Mouse (Mus musculus): ENCODE data around the gene Tcap. TPM values are rescaled to one million over a fixed set of nuclear protein-coding genes. Genes with fewer than 3 reads are reported as not detected.
A peak's percentile ranks its signal among the peaks of the same experiment; 100 is the strongest.

Gene Tcap
- polyA plus RNA-seq, 1 experiment from 2014 or later: 0.23 TPM

DNA sequence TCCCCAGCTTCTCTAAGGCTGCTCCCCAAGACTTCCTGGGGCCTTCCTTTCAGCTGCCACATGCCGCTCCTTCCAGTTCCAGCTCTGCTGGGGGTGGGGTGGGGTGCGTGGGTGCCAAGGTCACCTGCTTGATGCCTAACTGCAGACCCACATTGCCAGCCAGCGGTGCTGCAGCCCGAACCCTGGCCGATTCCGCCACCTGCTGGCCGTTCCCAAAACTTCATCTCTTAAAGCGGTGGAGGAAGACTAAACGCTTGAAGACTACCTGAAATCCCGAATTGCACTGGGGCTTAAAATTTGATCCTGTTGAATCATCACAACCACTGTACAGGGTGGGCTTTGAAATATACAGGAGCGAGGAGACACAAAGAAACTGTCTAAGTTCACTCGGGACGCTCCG, 38.4 kb upstream of the Tcap start:
- H3K9ac ChIP-seq: no peak overlapping the region
- peak overlapping the region; percentile 45 for H3K4me2 ChIP-seq
- no peak overlapping the region; the same call in 1 of the 2 replicates for H3K4me3 ChIP-seq (replicated peaks)
- peaks cover 23% of the 10 kb centered on the region for H3K4me1 ChIP-seq
- no peaks in the 10 kb centered on the region for H3K9me3 ChIP-seq
- no peaks in the 10 kb centered on the region for H3K36me3 ChIP-seq
- H3K27ac ChIP-seq: no peak overlapping the region
- 2% methylated on average over 14 of the region's 14 CpGs for WGBS
- no peak for ATAC-seq (ENCODE audit: insufficient read depth, low FRiP score, low read depth)
- peaks cover 64% of the 10 kb centered on the region for H3K27me3 ChIP-seq (replicated peaks)

DNA sequence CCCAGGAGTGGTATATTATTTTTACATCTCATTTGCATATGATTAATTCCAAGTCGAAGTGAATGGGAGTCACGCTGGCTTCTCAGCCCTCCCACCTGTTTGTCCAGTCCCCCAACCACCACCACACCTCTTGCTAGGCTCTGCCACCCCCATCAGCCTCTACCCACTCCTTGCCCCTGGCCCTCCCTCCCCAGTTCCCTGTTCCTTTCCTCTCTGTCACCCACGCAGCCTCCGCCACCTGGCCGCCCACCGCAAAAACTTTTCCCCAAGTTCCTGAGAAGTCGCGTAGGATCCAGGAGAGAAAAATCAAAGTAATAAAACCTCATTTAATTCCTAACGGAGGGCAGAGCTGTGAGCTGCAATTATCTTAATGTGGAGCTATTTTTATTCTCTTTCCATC, 37.4 kb upstream of the Tcap start:
- no peaks in the 10 kb centered on the region for H3K9me3 ChIP-seq
- H3K27me3 ChIP-seq (replicated peaks): peaks cover 67% of the 10 kb centered on the region
- ATAC-seq (ENCODE audit: insufficient read depth, low FRiP score, low read depth): no peak
- H3K4me3 ChIP-seq (replicated peaks): no peak overlapping the region
- no peak overlapping the region for H3K9ac ChIP-seq
- H3K36me3 ChIP-seq: no peaks in the 10 kb centered on the region
- 16% methylated on average over 9 of the region's 9 CpGs for WGBS
- H3K4me1 ChIP-seq: peaks cover 23% of the 10 kb centered on the region
- H3K27ac ChIP-seq: no peak overlapping the region
- H3K4me2 ChIP-seq: no peak overlapping the region

DNA sequence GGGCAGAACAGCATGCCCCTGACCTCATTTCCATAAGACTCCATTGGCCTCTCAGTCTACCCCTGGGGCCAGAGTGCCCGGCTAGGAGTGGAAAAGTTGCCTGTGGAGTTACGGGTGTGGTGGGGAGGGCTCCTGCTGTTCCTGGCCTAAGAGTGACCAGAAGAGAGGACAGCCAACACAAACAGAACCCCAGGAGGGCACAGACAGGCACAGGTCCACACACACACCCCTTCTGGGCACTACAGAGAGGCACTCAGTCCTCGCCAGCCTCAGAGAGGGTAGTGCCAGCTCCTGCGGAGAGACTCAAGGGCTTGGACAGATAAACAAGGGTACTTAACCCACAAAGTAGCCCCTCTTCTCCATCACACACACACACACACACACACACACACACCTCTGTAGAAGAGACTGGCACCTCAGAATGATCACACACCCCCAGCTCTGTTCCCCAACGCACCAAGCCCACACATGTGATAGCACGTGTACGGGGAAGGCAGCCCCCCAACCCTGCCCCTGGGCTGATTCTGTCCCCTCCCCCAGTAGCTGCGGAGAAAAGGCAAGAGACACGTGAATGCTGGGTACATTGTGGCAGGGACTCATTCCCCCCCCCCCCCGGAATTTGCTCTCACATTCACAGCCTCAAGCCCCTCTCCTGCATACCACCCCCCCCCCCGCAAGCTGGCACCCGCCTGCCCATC, 36.1 kb upstream of the Tcap start:
- 11% methylated on average over 11 of the region's 12 CpGs for WGBS
- H3K27ac ChIP-seq: no peak overlapping the region
- H3K4me1 ChIP-seq: peaks cover 16% of the 10 kb centered on the region
- no peak overlapping the region for H3K9ac ChIP-seq
- H3K36me3 ChIP-seq: no peaks in the 10 kb centered on the region
- no peaks in the 10 kb centered on the region for H3K9me3 ChIP-seq
- peaks cover 70% of the 10 kb centered on the region for H3K27me3 ChIP-seq (replicated peaks)
- H3K4me3 ChIP-seq (replicated peaks): no peak overlapping the region
- ATAC-seq (ENCODE audit: insufficient read depth, low FRiP score, low read depth): no peak
- H3K4me2 ChIP-seq: no peak overlapping the region

DNA sequence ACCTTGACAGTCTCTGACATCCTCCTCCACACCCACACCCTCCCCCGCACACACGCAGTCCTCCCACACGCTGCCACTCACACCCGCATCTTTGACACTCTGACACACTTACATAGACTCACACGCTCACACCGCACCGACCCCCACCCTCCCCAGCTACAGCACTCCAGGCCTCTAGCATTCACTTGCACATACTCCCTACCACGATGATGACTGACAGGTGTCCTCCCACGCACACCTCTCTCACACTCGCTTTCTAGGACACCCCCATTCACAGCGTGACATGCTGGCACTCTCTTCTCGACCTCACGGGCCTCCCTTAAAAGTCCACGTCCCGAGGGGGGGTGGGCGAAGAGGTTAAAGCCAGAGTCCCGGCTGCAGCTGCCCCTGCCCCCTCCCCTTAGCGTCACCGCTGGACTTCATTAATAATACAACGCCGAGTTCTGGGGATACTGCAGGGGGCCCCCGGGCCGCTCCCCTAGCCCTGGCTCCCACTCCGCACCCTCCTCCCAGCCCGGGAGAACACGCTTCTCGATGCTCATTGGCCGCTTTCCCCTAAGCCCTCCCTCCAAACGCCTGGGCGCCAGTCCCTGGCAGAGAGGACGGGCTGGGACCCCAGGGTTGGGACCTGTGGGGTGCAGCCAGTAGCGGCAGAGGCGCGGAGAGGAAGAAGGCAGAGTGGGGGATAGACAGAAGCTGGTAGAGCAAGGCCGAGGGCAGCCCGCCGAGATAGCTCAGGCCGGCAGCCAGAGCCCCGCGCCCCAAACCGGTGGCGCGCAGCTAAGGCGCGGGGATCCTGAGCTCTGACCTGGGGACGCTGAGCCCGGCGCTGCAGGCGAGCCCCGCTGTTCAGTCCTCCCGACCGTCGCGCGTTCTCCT, 35.3 kb upstream of the Tcap start, which contains the start of gene Ppp1r1b:
Ppp1r1b (plus strand) TSS at position 322 of the 879 bp plus-strand sequence.
- ATAC-seq (ENCODE audit: insufficient read depth, low FRiP score, low read depth): peak; percentile 61
- H3K27ac ChIP-seq: no peak within 1 kb of the TSS

DNA sequence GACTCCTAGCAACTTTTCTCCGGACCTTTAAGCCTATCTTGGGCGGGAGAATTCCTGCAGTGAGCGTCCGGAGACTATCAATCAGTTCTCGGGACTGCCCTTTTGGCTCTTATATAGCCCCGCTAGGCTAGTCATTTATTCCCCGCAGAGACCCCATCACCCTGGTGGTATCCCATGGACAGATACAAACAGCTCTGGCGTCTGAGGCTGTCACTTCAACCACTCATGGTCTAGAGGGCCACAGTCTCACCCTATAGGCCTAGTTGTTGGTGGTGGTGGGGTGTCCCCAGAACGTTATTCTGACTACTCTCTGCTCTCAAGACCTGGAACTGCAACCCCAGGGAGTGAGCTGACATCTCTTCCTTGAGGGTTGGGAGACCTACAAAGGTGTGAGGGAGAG, 34.3 kb upstream of the Tcap start:
- peaks cover 16% of the 10 kb centered on the region for H3K4me1 ChIP-seq
- H3K4me2 ChIP-seq: peak overlapping the region; percentile 97
- peaks cover 67% of the 10 kb centered on the region for H3K27me3 ChIP-seq (replicated peaks)
- H3K9me3 ChIP-seq: no peaks in the 10 kb centered on the region
- peak overlapping the region; percentile 52 for H3K4me3 ChIP-seq (replicated peaks)
- no peak overlapping the region for H3K27ac ChIP-seq
- no peak overlapping the region for H3K9ac ChIP-seq
- ATAC-seq (ENCODE audit: insufficient read depth, low FRiP score, low read depth): no peak
- WGBS: 12% methylated on average over 9 of the region's 9 CpGs
- no peaks in the 10 kb centered on the region for H3K36me3 ChIP-seq

More for the DNA sequence above, 35.3 kb upstream of the Tcap start, which contains the start of gene Ppp1r1b:
- peak within 1 kb of the TSS; percentile 52 for H3K4me3 ChIP-seq (replicated peaks)
- H3K4me1 ChIP-seq: peaks cover 13% of the 10 kb centered on the region
- H3K27me3 ChIP-seq (replicated peaks): peaks cover 72% of the 10 kb centered on the region
- 0 out of 2 replicates have a peak within 1 kb of the TSS, but pooled peaks have one; percentile 16 for H3K9ac ChIP-seq
- H3K36me3 ChIP-seq: no peaks in the 10 kb centered on the region
- peak within 1 kb of the TSS; percentile 97 for H3K4me2 ChIP-seq
- H3K9me3 ChIP-seq: no peaks in the 10 kb centered on the region
- under 1% methylated on average over 53 of the region's 55 CpGs for WGBS

DNA sequence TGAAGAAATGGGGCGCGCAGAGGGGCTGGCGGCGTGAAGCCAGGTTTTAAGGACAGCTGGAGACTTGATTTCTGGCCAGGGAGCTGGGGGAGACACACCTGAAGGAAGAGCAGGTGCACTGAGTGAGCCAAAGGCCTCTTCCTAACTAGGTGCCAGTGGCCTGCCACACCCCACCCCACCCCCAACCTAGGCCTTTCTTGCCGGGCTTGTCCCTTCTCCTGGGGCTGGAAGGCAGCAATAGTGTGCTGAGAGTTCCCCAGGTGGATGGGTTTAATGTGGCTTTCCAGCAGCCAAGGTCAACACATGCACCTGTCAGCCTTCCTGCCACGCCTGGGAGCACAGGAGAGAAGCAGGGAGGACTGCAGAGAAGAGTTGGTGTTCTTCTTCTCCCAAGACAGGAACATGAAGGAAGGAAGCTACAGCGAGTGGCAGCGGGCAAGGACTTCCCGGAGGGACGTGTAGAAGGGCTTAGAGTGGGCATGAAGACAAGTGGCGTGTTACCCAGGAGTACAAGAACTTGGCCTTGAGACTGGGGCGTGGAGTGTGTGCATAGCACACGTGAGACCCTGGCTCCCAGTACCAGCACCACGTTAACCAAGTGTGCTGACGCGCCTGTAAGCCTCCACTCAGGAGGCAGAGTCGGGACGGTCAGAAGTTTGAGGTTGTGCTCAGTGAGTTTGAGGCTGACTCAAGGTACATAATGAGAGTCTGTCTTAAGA, 31.2 kb upstream of the Tcap start:
- no peak overlapping the region for H3K9ac ChIP-seq
- WGBS: 70% methylated on average over 18 of the region's 18 CpGs
- no peak for ATAC-seq (ENCODE audit: insufficient read depth, low FRiP score, low read depth)
- peaks cover 36% of the 10 kb centered on the region for H3K4me1 ChIP-seq
- H3K4me2 ChIP-seq: no peak overlapping the region
- no peak overlapping the region; the same call in 1 of the 2 replicates for H3K27ac ChIP-seq
- no peak overlapping the region for H3K4me3 ChIP-seq (replicated peaks)
- peaks cover 51% of the 10 kb centered on the region for H3K27me3 ChIP-seq (replicated peaks)
- no peaks in the 10 kb centered on the region for H3K9me3 ChIP-seq
- H3K36me3 ChIP-seq: no peaks in the 10 kb centered on the region

DNA sequence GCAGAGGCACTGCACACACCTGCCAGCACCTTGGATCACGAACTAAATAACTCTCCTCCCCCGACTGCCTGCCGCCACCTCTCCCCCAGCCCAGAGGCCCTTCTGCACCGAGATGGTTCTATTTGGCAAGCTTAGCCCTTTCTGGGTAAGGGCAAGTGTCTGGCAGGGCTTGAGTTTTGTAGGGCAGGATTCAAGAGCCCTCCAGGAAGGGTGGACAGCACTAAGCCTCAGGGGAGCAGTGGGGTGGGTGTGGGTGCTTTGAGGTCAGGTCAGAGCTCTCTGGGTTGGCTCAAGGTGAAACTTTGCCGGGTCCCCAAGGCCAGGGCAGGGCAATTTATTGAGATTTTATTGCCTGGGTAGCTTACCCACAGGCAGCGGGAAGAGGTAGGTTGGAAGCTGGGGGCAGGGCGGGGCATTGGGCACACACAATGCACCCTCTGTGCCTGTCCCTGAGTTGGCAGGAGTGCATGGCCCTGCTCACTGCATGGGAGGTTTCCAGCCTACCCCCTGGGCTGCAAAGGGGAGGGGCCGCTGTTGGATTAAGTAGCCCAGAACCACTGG, 29.9 kb upstream of the Tcap start:
- Histone ChIP-seq H3K9me3 (no peaks in the 10 kb centered on the region), H3K4me2 (no peak overlapping the region), H3K36me3 (no peaks in the 10 kb centered on the region), H3K9ac (no peak overlapping the region; the same call in 1 of the 2 replicates), H3K4me3 (replicated peaks) (no peak overlapping the region), H3K27ac (0 out of 2 replicates have a peak overlapping the region, but pooled peaks have one; percentile 41), H3K27me3 (replicated peaks) (peaks cover 39% of the 10 kb centered on the region), H3K4me1 (peaks cover 31% of the 10 kb centered on the region)
- 27% methylated on average over 8 of the region's 8 CpGs for WGBS
- no peak for ATAC-seq (ENCODE audit: insufficient read depth, low FRiP score, low read depth)

DNA sequence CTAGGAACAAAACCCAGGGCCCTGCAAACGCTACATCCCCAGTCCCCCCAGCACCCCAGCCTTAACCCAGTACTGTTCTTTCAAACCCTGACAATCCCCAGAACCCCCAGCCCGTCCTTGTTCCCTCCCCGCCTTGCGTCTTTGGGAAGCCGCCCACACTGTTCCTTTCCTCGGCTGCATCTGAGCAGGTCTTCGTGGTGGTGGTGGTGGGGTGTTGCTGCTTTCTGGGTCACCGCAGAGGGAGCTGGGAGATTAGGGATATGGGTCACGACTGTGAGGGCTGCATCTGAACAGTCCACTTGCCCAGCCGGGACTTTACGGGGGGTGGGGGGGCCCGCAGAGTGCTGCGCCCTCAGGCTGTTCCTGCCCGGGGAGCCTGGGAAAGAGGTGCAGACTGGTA, 29.2 kb upstream of the Tcap start:
- no peak overlapping the region for H3K4me2 ChIP-seq
- 67% methylated on average over 14 of the region's 14 CpGs for WGBS
- H3K4me3 ChIP-seq (replicated peaks): no peak overlapping the region
- ATAC-seq (ENCODE audit: insufficient read depth, low FRiP score, low read depth): no peak
- H3K27ac ChIP-seq: no peak overlapping the region
- peaks cover 32% of the 10 kb centered on the region for H3K27me3 ChIP-seq (replicated peaks)
- no peak overlapping the region for H3K9ac ChIP-seq
- H3K36me3 ChIP-seq: no peaks in the 10 kb centered on the region
- H3K9me3 ChIP-seq: no peaks in the 10 kb centered on the region
- H3K4me1 ChIP-seq: peaks cover 35% of the 10 kb centered on the region

DNA sequence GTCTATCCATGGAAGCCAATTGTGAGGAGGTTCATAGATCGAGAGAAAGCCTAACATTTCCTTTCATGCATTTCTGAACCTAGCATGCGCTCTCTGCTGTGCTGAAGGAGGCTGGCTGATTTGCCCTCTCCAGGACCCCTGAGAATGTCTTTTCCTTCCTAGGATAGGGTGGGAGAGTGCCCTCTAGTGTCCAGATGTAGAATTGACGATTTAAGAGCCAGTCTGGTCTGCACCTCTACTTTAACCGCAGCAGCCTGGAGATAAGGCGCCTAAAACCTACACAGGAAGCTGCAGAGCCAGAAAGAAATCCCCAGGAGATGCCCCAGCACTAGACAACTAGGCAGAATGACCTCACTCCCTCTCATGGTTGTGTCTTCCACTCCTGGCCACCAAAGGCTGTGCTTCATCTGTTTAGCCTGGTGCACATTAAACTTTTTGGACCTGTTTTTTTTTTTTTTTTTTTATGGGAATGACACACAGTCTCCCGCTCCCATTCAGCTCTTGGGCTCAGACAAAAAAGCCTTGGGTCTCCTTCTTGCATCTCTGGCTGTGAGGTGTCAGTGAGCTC, 27.8 kb upstream of the Tcap start:
- Histone ChIP-seq H3K4me1 (peaks cover 48% of the 10 kb centered on the region), H3K4me3 (replicated peaks) (no peak overlapping the region), H3K27ac (peak overlapping the region; percentile 94; the same call in 1 of the 2 replicates), H3K4me2 (no peak overlapping the region), H3K27me3 (replicated peaks) (peaks cover 18% of the 10 kb centered on the region; the same call in 1 of the 2 replicates), H3K36me3 (no peaks in the 10 kb centered on the region), H3K9ac (no peak overlapping the region), H3K9me3 (no peaks in the 10 kb centered on the region)
- ATAC-seq (ENCODE audit: insufficient read depth, low FRiP score, low read depth): no peak
- WGBS: 9% methylated on average over 6 of the region's 6 CpGs

DNA sequence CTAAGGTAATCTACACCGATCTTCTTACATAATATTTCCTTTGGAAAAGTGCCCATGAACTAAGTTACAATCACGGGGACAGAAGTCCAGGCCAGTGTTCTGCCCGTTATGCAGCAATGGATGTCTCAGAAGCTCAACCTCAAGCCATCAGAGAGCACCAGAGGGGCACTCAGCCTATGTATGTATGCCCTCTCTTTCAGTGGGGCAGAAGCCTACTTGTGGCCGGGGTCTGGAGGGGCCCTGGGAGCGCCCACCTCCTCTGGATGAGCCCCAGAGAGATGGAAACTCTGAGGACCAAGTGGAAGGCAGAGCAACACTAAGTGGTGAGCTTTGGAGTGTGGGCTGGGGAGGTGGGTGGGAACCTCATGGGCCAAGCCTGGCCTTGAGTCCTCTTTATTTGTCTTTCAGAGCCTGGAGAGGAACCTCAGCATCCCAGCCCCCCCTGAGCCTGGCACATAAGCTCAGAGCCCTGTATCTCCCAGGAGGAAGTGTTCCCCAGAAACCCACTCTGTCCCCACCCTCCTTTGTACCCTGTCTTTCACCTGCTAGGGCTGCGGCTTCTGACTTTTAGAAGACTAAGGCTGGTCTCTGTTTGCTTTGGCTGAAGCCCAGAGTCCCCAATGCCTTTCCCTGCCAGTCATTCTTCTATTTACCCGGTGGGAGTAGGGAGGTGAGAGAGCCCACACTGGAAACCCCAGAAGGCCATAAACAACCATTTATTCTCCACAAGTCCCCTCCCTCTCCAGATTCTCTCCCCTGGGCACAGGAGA, 26.8 kb upstream of the Tcap start:
- peak overlapping the region; percentile 94 for H3K27ac ChIP-seq
- peak overlapping the region; percentile 80 for H3K4me2 ChIP-seq
- no peak overlapping the region for H3K9ac ChIP-seq
- H3K4me1 ChIP-seq: peaks cover 55% of the 10 kb centered on the region
- no peaks in the 10 kb centered on the region for H3K9me3 ChIP-seq
- 0 out of 2 replicates have a peak, but pooled peaks cover 9% of the 10 kb centered on the region for H3K27me3 ChIP-seq (replicated peaks)
- H3K4me3 ChIP-seq (replicated peaks): no peak overlapping the region
- H3K36me3 ChIP-seq: no peaks in the 10 kb centered on the region
- WGBS: 63% methylated on average over 7 of the region's 7 CpGs
- ATAC-seq (ENCODE audit: insufficient read depth, low FRiP score, low read depth): peak; percentile 67
